Mouse (Mus musculus) kidney, adult 18-20 months (tissue): ENCODE measurements at regions not wholly inside any gene's neighbourhood (a gene's known extent, or its start where the extent isn't known, plus 50 kb on each side); places are given as distances from the start of the nearest gene placed in this dataset.
"Not testable (repeated sequence)": the region's sequence is repeated elsewhere in the genome, so short reads cannot be mapped to it uniquely, and the experiment has no call there.

Experiments used
- DNase-seq: peaks from one replicate; pipeline ENCODE4 v3.0.0; 2021

DNA sequence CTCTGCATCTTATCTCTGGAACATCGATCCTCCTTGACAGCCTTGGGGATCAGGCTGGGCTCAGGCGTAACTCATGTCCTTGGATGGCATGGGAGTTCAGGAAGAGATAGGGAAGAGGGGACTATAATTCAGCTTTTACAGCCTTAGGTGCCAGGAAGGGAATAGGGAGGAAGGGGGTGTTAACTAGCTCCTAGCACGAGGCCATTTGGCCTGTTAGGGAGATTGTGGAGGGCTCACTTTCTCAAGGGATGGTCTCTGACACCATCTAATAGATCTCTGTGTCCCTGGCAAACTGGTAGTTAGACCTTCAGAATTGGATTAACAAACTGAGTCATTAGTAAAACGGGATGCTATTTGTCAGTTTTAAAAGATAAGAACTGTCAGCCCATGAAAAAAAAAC is 292.1 kb upstream of the Pkdcc start:
- not testable (repeated sequence) for DNase-seq

GRCm38 (mm10) chr17:82925751-82926150 is 289.3 kb upstream of the Pkdcc start:
- no peak for DNase-seq

GRCm38 (mm10) chr17:82927681-82928080 is 287.4 kb upstream of the Pkdcc start:
- no peak for DNase-seq

GRCm38 (mm10) chr17:82929511-82929910 is 285.6 kb upstream of the Pkdcc start:
- no peak for DNase-seq

DNA sequence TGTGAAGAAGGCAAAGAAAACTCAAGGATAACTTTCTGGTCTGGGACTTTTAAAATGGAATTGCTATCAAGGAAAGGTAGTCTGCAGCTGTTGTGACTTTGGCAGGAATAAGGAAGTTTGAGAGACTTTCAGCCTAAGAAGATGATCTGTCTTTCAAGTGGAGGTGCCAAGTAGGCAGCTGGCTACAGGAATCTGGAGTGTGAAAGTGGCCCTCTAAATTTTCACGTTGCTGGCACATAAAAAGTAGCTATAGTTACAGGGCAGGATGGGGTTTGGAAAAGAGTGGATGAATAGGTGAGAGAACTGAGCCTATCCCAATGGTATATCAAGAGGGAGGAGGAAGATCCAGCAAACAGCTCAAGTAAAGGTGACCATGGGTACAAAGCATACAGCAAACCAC is 284.4 kb upstream of the Pkdcc start:
- no peak for DNase-seq

DNA sequence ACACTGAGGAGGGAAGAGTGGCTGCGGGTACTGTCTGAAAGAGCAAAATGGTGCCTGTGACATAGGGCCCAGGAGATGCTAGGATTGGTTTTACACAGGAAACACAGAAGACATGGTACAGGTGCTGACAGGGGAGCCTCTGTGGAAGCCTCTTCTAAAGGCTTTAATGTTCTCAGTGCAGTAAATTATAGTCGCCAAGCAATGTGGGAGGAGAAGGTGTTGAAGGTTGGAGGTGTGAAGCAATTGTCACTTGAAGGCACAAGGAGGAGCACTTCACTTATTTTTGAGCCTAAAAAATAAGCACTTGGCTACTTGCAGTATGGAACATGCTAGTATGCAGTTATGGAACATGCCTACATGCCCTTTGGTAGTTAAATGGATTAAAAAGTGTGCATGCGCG is 283.6 kb upstream of the Pkdcc start:
- DNase-seq = no peak

DNA sequence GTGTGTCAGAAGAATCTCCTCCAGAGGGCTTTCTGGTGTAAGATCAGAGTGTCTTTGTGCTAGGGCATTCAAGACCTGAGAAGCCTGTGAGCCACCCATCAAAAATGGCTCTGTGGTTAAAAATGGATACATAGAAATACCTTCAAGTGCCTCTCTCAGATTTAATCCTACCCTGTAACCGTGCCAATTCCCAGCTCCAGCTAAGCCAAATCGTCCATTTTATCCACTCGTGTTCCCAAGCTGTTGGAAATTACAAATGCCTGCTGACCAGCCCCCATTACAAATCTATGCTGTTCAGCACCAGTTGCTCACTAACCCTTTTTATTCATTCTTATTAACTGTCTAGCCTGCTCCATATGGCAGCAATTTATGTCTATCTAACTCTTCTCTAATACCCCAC is 278.3 kb upstream of the Pkdcc start:
- no peak for DNase-seq

DNA sequence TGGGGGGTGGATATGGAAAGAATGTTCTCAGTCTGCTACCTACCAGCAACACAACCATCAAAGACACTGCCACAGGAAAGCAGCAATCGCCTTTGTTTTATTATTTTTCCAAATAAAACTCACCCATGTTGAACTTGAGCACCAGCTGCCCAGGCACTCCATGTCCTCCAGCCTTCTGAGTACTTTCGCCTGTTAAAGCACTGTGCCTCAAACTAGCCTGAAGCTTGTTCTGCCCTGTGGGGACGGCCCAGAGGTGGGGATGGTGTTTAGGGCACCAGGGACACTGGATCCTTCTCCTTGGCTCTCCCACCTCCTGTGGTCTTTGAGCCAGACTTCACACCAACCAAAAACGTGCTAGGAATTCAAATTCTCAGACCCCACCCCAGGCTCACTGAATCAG is 269.0 kb upstream of the Pkdcc start:
- DNase-seq = peak; percentile 7

DNA sequence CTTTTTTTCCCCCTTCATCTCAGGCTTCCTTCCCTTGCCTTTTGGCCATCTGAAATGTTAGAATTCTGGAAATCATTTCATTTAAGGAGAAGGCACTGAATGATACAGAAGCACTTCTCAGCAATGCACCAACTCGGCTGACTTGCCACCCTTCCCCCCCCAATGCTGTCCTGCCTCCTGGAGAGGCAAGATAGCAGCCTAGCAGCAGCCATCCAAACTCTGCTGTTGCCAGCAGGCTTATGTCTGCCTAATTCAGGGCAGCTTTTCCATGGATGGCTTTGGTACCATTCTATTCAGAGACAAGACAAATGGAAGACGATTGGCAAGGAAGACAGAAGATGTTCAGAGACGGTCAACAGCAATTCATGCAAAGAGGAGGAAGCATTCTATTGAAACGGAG is 265.3 kb upstream of the Pkdcc start:
- no peak for DNase-seq

- no peak for DNase-seq
Observed at GRCm38 (mm10) chr17:82950268-82950667, 264.8 kb upstream of the Pkdcc start.

GRCm38 (mm10) chr17:82957409-82957808 is 257.7 kb upstream of the Pkdcc start:
- no peak for DNase-seq

GRCm38 (mm10) chr17:82963374-82963773 is 251.7 kb upstream of the Pkdcc start:
- DNase-seq = no peak

- DNase-seq = no peak
Observed at GRCm38 (mm10) chr17:82999710-83000109, 215.4 kb upstream of the Pkdcc start.

- no peak for DNase-seq
Observed at GRCm38 (mm10) chr17:83000411-83000810, 214.7 kb upstream of the Pkdcc start.

DNA sequence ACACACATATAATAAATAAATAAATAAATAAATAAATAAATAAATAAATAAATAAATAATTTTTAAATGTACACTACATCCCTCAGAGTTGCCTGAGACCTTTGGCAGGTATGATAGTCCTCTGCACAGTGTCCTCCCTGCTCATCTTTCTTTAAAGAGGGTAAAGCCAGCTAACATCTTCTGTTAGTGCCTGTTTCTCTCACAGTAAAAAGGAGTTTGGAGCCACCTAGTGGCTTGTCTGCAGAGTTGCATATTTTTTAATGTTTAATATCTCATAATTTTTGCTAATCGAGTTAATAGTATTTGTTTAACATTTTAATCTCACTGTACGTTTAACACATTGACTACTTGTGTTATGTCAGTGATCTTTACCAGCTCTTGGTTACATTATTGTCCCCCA is 213.5 kb upstream of the Pkdcc start:
- no peak for DNase-seq

DNA sequence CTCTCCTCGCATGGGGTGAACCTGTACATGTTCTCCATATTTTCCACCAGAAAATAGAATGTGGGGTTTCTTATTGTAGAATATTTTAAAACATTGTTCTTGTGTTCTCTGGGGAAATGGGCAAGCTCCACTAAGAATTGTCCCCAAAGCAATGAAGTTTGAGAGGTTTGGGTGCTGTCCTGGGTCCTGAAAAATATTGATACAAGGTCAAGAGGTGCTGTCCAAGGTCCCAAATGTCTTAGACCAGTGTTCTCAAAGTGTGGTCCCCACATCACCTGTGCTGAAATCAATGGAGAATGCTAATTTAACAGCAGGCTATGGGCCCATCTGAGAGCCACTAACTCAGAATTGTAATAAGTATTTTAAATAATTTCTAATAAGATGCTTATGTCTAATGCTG is 204.2 kb upstream of the Pkdcc start:
- no peak for DNase-seq

DNA sequence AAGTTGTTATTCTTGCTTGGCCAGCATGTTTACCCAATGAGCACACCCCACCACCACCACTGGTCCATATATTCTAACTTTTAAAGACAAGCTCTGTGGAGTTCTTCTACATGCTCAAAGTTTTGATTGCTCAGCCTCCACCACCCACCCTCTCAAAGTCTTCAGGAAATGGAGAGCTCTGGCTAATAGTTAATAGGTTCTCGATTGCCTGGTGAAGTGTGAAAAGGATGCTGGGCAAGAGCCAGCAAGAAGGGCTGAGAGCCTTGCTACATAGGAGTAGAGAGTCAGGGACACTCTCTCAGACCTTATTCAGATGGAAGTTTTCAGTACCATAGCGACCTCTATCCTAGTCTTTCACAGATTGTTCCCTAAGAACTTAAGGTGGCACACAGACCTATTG is 199.4 kb upstream of the Pkdcc start:
- DNase-seq = peak; percentile 22

GRCm38 (mm10) chr17:83016936-83017335 is 198.2 kb upstream of the Pkdcc start:
- no peak for DNase-seq

DNA sequence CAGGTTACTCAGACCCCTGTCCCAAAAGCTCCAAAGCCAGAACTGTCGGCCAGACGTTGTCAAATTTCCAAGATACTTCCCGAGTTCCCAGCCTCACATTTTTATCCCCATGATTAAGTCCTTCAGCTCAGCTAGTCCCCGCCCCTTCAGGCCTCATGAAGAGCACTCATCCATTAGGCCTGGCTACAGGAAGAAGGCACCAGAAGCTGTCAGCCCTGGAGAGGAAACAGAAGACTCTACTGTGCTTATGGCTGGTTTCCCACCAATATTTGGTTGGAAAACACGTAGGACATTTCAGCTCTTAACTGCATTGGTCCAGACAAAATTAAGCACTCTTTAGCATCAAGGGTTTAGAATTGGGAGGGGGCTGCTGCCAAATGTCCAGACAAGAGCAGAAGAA is 195.8 kb upstream of the Pkdcc start:
- no peak for DNase-seq

- peak; percentile 81 for DNase-seq
Observed at GRCm38 (mm10) chr17:83020576-83020975, 194.5 kb upstream of the Pkdcc start.

- peak; percentile 77 for DNase-seq
Observed at GRCm38 (mm10) chr17:83025340-83025816, 189.7 kb upstream of the Pkdcc start.

GRCm38 (mm10) chr17:83034914-83035573 is 180.0 kb upstream of the Pkdcc start:
- DNase-seq = peak; percentile 14

- DNase-seq = no peak
Observed at GRCm38 (mm10) chr17:83035574-83035918, 179.5 kb upstream of the Pkdcc start.

GRCm38 (mm10) chr17:83039563-83039962 is 175.5 kb upstream of the Pkdcc start:
- DNase-seq = no peak

- DNase-seq = no peak
Observed at GRCm38 (mm10) chr17:83044515-83044914, 170.6 kb upstream of the Pkdcc start.
